Mouse (Mus musculus): ENCODE results near the gene Mmaa.
A peak's percentile ranks its signal among the peaks of the same experiment; 100 is the strongest.

DNA sequence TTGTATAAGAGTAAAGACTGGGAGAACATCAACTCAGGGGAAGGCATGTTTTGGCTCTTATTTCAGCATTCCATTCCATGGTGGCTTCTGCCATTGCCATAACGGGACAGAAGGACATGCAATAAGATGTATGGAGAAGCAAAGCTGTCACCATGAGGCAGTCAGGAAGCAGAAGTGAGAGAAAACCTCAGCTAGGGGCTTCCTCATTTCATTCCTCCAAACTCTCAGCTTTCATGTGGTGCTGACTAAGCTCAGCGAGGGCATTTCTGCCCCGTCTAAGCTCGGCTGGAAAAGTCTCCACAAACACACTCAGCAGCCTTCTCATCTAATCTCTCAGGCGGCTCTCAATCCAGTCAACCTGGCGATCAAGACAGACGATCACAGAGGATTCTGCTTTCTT lies 69.2 kb downstream of the Mmaa start:
- TF ChIP-seq CTCF (conservative IDR thresholded peaks at IDR 0.05 in 1 of 2, IDR thresholded peaks at IDR 0.05 in 1 of 2; ENCODE audit: low read depth in 2 of 2, low read length in 2 of 2): no peak
- no peak for TF ChIP-seq POLR2AphosphoS2 (IDR thresholded peaks at IDR 0.05; ENCODE audit: low read depth, low read length)
- TF ChIP-seq MAZ (IDR thresholded peaks at IDR 0.05; ENCODE audit: low read depth, low read length): no peak
- peak; percentile 44 for TF ChIP-seq POLR2A (IDR thresholded peaks at IDR 0.05; ENCODE audit: low read depth, low read length)
- TF ChIP-seq ETS1 (conservative IDR thresholded peaks at IDR 0.05; ENCODE audit: low read depth, low read length): peak; percentile 55
- peak; percentile 92 for TF ChIP-seq EP300 (IDR thresholded peaks at IDR 0.05; ENCODE audit: low read length)
- no peak for TF ChIP-seq ZC3H11A (IDR thresholded peaks at IDR 0.05; ENCODE audit: low read depth, low read length)
- no peak for TF ChIP-seq ZKSCAN1 (IDR thresholded peaks at IDR 0.05; ENCODE audit: borderline replicate concordance, low read depth, low read length)
- no peak for TF ChIP-seq USF1 (IDR thresholded peaks at IDR 0.05; ENCODE audit: low read depth, low read length)
- no peak for TF ChIP-seq PAX5 (IDR thresholded peaks at IDR 0.05; ENCODE audit: low read length)
